Mouse (Mus musculus): ENCODE measurements around the gene Jmjd7. TPM values are rescaled to one million over a fixed set of nuclear protein-coding genes. Genes with fewer than 3 reads are reported as not detected.

The Jmjd7 gene
- total RNA-seq, 2 experiments from 2014 or later = 12.2 to 13.6 TPM

DNA sequence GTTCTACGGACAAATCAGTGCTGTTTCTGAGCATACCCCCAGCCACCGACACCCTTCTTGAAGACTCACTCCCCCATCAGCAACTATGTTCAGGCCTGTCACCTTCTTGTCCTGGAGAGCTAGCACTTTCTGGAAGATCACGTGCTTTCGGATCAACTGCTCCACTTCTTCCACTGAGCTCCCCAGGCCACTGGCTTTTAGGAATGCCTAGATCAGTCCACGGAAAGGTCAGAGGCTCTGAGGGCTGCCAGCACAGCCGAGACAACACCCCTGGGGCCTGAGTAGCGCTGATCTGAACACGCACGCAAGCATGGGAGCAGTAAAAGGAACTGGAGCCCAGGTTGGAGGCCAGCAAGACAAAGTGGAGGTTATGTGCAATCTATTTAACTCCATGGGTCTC lies 33.4 kb downstream of the Jmjd7 start:
- no peak for DNase-seq

DNA sequence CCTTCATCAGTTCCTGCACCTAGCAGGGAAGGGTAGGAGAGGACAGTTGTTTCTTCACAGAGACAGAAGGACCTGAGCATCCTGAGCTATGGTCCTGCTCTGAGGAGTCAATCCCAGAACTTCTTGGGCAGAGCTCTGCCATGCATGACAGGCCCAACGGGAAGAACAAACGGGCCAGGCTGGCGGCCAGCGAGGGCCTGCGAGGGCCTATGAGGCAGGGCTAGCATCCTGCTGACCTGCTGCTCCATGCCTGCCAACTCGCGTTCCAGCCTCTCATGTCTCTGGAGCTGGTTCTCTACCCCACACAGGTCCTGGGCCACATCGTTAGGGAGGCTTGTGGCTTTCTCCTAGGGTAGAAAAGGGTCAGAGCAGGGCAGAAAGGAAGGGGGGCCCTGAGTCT lies 35.0 kb downstream of the Jmjd7 start:
- DNase-seq = no peak

DNA sequence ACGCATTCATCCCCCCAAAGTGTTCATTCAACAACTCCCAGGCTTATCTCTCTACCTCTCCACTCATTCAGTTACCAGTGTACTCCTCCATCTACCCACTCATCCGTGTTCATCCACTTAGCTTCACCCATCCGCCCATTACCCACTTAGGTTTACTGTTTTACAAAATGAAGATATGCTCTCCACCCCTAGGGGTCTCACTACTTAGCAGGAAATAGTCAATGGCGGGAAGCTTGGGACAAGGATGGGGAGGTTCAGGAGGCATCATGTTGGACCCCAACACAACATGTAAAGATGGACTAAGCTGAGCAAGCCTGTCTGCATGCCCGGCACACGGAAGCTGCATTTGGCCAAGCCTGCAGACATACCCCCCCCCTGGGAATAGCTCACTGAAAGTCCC lies 37.4 kb downstream of the Jmjd7 start:
- no peak for DNase-seq

DNA sequence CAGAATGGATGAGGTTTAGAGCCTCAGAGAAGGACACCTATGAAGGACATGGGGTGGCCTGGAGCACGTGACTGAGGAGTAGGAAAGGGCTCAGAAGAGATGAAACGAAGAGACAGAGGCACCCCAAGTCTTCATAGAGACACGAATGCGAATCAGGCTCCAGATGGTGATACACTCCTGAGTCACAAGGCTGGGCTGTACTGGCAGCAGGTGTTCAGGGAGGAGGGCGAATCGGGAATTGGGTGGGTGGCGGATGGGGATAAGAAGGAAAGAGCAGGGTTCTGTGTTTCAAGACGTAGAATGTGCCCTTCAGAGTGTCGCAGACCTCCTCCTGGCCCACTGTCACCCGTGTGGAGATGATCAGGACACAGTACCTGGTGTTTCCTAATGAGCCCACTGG lies 38.0 kb downstream of the Jmjd7 start:
- DNase-seq = no peak

DNA sequence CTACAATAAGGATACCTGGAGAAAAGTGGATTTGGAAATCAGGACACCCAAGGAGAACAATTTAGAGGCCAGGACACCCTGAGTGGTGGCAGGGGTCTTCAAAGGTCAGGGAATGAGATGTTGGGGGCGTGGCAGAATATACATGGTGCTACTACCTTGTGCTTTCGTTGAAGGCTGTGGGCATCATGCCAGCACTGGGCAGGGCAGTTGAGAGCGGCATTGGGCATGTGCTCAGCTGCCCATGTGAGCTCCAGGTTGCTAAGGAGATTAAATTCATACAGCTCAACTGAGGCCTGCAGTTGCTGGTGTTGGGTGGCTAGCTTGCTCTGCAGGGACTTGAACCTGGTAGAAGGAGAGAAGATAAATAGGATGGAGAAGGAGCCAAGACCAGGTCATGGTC lies 38.9 kb downstream of the Jmjd7 start:
- DNase-seq = peak; percentile 51

DNA sequence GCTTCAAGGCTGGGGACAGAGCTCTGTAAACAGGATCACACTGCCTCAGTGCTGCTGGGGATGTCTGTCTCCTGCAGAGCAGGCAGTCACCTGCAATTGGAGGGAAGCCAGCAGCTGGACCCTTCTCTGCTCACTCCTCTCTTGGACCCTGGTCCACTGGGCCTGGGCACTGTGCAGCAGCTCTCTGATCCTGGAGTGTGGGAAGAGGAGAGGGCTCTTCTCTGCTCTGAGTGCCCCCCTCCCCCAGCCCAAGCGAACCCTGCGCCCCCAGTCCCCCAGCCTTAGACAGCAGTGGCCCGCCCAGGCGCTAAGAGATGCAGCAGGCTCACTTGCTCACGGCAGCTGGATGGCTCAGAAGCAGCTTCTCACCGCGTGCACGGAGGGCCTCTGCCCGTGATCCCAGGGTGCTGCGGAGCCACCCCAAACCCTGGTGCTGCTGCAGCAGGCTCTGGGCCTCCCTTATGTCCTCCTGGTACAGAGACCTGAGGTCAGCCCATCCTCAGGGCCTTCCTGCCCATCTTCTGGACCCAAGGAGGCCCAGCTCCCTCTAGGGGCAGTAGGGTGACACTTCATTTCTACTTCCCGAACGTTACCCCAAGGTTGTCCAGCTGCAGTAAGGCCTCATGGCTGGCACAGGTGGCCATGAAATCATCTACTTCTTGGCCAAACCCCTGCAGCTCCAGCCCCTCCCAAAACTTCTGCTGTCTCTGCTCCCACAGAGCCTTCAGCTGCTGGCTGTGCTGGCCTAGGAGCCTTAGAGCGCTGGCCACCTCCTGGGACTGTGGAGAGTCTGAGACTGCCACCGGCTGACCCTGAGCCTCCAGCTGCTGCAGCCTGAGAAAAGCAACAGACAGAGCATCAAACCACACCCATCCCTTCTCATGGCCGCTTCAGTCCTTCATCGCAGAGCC lies 41.5 kb downstream of the Jmjd7 start:
- DNase-seq = peak; percentile 49

DNA sequence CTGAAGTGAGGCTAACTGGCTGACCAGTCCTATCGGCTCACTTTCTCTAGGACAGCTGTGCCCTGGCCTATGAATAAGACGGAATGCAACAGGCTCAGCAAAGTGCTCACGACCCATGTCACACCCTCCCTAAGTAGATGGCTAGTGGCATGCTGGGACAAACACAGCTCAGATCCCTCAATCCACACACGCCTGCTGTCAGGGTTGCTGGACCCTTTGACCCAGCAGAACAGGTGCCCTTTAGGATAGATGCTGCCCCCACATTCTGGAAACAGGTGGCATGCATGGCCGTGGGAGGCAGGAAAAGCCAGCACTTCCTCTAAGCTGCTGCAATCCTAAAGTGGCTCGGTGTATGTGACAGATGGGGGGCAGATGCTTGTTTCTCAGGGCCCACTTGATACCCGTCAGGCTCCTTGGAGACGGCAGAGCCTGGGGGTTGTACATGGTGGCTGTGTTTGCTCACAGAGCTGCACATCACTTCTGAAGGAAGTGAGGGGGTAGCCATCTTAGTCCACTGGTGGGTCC lies 42.2 kb downstream of the Jmjd7 start:
- no peak for DNase-seq

DNA sequence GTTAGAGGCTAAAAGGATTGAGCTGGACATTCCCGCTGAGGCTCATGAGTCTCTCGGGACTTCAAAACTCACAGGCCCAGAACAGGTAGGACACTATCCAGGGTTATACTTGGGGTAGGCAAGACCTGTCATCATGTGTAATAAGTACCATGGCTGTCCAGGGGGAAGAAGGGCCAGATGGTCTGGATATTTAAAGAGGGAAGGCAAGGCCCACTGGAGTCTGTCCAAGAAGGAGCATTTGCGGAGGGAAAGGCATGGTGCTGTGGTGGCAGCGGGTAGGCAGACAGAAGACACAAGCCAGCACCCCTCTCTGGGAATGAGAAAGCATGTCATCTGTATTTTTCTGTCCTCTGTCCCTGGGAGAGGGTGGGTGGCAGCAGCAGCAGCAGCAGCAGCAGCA lies 46.8 kb downstream of the Jmjd7 start:
- no peak for DNase-seq

DNA sequence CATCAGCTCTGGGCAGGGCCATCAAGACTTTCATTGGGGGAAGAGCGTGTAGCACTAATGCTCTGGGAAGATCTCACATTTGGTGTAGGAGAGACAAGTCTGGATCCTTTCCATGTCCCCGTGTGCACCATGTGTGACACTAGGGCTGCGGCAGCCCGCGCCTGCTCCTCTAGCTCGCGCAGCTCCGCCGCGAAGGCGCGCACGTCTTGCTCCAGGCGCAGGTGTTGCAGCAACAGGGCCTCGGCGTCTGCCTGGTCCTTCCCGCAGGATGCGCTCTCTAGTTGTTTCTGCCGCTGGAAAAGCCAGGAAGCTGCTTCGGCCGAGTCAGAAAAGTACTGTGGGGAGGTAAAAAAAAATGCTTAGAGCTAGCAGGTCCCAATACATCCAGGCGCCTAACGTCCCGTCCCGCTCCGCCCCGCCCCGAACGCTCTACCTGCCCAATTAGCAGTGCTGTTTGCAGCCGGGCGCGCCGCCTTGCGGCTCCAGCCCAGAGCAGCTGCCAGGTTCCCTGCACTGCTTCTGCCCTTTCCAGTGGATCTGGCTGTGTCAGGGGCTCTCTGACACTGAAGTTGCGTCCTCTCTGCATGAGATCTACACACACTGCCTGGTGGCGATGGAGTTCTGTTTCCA lies 48.9 kb downstream of the Jmjd7 start:
- peak; percentile 69 for DNase-seq

Small RNA genes within 50 kb of the gene (microRNA-seq; reads per million reads assigned to microRNA genes)
- gene Mir7665 = 0.35 to 1.0 reads per million in 2 experiments

Other genes with a start within 250 kb of the Jmjd7 start
- gene Rpap1, start 239.9 kb upstream of the Jmjd7 start, total RNA-seq (2021) = 10 to 100 TPM; 16.1 to 18.7 TPM
- 1 to 10 TPM; 9.5 to 9.7 TPM for gene Tyro3, start 229.8 kb upstream of the Jmjd7 start, total RNA-seq (2021)
- 10 to 100 TPM; 51.6 to 57.6 TPM for gene Mga, start 130.3 kb upstream of the Jmjd7 start, total RNA-seq (2021)
- gene Mapkbp1, start 54.8 kb upstream of the Jmjd7 start, total RNA-seq (2021) = 10 to 100 TPM; 12.6 to 13.6 TPM
- gene Gm28042, start within 50 bp of the Jmjd7 start, total RNA-seq (2021) = 1 to 10 TPM in 1 of 2 experiments, under 1 TPM in 1; 0.43 to 1.6 TPM
- gene Pla2g4b, start 5.9 kb downstream of the Jmjd7 start, total RNA-seq (2021) = 1 to 10 TPM; 1.9 to 4.0 TPM
- gene Ehd4, start 127.1 kb downstream of the Jmjd7 start, total RNA-seq (2021) = 100 to 1,000 TPM; 461 to 503 TPM
- gene Pla2g4e, start 217.9 kb downstream of the Jmjd7 start, total RNA-seq (2021) = 1 to 10 TPM; 3.0 to 3.8 TPM